Mouse (Mus musculus) intestine, embryonic 15.5 days (tissue): ENCODE results near the gene Cep97. TPM values are rescaled to one million over a fixed set of nuclear protein-coding genes. Genes with fewer than 3 reads are reported as not detected.
"Not testable (repeated sequence)": the region's sequence is repeated elsewhere in the genome, so short reads cannot be mapped to it uniquely, and the experiment has no call there.

Source experiments
- ATAC-seq: fragments of 200-750 bp; cut with Nextera tagmentation; 2 replicates; pipeline ENCODE4 v1.8.0; 2017; ENCODE audit warnings: moderate TSS enrichment, moderate library complexity
- H3K27ac ChIP-seq: fragments of 300-500 bp; sonication (generic); 2 replicates; pipeline ENCODE4 v1.5.1; 2015; ENCODE audit warnings: mild to moderate bottlenecking, inconsistent platforms
- H3K27me3 ChIP-seq: fragments of 300-500 bp; sonication (generic); replicated peaks from 2 replicates; pipeline ENCODE4 v1.6.1; 2015; ENCODE audit warnings: inconsistent platforms
- H3K36me3 ChIP-seq: fragments of 300-500 bp; sonication (generic); 2 replicates; pipeline ENCODE4 v1.6.1; 2015; ENCODE audit warnings: inconsistent platforms
- H3K4me1 ChIP-seq: fragments of 300-500 bp; sonication (generic); replicated peaks from 2 replicates; pipeline ENCODE4 v1.6.1; 2015; ENCODE audit warnings: inconsistent platforms
- H3K4me2 ChIP-seq: fragments of 300-500 bp; sonication (generic); replicated peaks from 2 replicates; pipeline ENCODE4 v1.6.1; 2015; ENCODE audit warnings: mild to moderate bottlenecking, inconsistent platforms
- H3K4me3 ChIP-seq: fragments of 300-500 bp; sonication (generic); replicated peaks from 2 replicates; pipeline ENCODE4 v1.5.1; 2015; ENCODE audit warnings: inconsistent platforms
- H3K9ac ChIP-seq: fragments of 300-500 bp; sonication (generic); 2 replicates; pipeline ENCODE4 v1.6.1; 2015; ENCODE audit warnings: inconsistent platforms
- H3K9me3 ChIP-seq: fragments of 300-500 bp; sonication (generic); 2 replicates; pipeline ENCODE4 v1.6.1; 2016; ENCODE audit warnings: inconsistent platforms
- WGBS: fragments of 180-500 bp; shearing (Covaris S2); methylation state at CpG from one replicate; pipeline ENCODE4 v1.1.7; 2015; 5-methylcytosine and 5-hydroxymethylcytosine counted together
- polyA plus RNA-seq: library from polyadenylated mRNA; unstranded; fragments of >200 nt; fragmentation: Nextera tagmentation; extraction: Ambion mirVana; gene quantifications from 2 replicates; pipeline ENCODE4 v1.2.1, GENCODE M21; 2015

Gene Cep97
- polyA plus RNA-seq, 1 experiment from 2014 or later = 6.7 TPM

DNA sequence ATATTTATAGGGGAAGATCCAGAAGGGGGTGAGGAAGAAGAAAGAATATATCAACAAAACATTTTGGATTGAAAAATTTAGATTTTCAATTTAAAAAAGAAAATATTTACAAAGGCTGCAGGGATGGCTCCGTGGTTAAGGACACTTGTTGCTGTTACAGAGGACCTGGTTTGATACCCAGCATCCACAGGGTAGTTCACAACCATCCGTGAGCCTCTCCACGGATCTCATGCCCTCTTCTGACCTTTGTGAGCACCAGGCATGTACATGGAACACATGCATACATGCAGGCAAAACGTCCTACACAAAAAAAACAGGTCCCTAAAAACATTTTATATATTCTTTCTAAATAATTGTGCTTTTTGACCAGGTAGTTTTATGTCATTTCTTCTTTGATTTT, 70.8 kb downstream of the Cep97 start:
- H3K36me3 ChIP-seq = no peaks in the 10 kb centered on the region
- H3K9me3 ChIP-seq = no peaks in the 10 kb centered on the region
- H3K27ac ChIP-seq = no peak overlapping the region
- WGBS = 57% methylated on average over 4 of the region's 4 CpGs
- no peaks in the 10 kb centered on the region for H3K4me1 ChIP-seq
- no peak overlapping the region for H3K9ac ChIP-seq
- ATAC-seq = no peak
- H3K27me3 ChIP-seq = no peaks in the 10 kb centered on the region
- H3K4me2 ChIP-seq = no peak overlapping the region
- H3K4me3 ChIP-seq = no peak overlapping the region

DNA sequence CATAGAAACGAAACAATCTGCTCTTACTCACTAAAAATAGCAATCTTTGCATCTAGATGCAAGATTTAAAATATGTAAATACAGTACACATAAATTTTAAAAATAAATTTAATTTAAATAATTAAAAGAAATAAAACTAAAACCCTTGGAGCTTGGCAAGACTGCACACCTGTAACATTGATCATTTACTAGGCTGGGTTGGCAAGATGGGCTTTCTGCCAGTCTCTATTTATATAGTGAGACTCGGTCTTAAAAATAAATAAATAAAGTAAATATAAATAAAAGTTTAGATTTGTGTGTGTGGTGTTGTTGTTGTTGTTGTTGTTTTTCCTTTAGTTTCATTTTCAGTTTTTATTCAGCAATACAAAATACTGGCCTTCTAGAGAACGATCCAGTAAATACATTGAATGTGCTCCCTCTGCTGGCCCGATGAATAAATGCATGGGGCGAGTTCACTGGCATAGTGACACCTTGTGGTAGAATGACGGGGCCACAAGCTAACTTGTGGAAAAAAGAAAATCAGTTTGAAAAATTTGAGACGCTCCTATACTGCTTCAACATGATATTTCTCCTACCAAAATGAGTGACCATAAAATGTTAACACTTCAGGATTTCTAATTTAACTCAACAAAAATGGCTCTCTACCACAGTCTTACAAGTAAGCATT, 71.4 kb downstream of the Cep97 start:
- Histone ChIP-seq H3K27me3 (no peaks in the 10 kb centered on the region), H3K36me3 (no peaks in the 10 kb centered on the region), H3K4me1 (no peaks in the 10 kb centered on the region), H3K4me2 (no peak overlapping the region), H3K27ac (no peak overlapping the region), H3K4me3 (no peak overlapping the region), H3K9me3 (no peaks in the 10 kb centered on the region), H3K9ac (no peak overlapping the region)
- WGBS = 24% methylated on average over 7 of the region's 7 CpGs
- peak; percentile 39; the same call in 1 of the 2 replicates for ATAC-seq

DNA sequence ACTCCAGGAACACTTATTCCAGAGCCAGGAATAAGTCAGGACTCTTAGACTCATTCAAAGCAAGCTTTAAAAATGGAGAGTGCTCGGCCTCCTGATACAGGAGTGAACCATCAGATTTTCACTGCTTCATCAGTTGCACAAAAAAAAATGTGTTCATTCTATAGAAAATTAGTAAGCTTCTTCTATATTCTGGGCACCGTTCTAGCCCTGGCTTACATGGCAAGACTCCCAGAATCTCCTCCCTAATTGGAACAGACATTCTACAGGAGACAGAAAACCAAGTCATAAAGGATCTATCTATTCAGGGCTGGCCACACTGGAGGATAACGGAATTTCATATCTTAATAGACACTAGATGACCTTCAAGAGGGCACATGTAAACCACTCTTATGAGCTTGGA, 73.6 kb downstream of the Cep97 start:
- Histone ChIP-seq H3K36me3 (no peaks in the 10 kb centered on the region), H3K4me2 (no peak overlapping the region), H3K4me3 (no peak overlapping the region), H3K9me3 (0 out of 2 replicates have a peak, but pooled peaks cover 3% of the 10 kb centered on the region), H3K27ac (no peak overlapping the region), H3K27me3 (no peaks in the 10 kb centered on the region), H3K9ac (no peak overlapping the region), H3K4me1 (no peaks in the 10 kb centered on the region)
- 82% methylated on average over 3 of the region's 3 CpGs for WGBS
- no peak for ATAC-seq

DNA sequence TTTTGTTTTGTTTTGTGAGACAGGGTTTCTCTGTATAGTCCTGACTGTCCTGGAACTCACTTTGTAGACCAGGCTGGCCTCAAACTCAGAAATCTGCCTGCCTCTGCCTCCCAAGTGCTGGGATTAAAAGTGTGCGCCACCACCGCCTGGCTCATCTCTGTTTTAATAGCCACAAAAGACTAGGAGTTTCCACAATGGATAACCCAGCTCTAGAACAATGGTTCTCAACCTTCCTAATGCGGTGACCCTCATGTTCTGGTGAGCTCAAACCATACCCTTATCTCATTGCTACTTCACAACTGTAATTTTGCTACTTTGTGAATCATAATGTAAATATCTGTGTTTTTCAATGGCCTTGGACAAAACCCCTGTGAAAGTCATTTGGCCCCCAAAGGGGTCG, 75.2 kb downstream of the Cep97 start:
- not testable (repeated sequence) for H3K9me3 ChIP-seq, H3K27me3 ChIP-seq, H3K36me3 ChIP-seq, H3K9ac ChIP-seq, H3K4me3 ChIP-seq, H3K27ac ChIP-seq, H3K4me2 ChIP-seq, ATAC-seq, H3K4me1 ChIP-seq
- 88% methylated on average over 4 of the region's 4 CpGs for WGBS

DNA sequence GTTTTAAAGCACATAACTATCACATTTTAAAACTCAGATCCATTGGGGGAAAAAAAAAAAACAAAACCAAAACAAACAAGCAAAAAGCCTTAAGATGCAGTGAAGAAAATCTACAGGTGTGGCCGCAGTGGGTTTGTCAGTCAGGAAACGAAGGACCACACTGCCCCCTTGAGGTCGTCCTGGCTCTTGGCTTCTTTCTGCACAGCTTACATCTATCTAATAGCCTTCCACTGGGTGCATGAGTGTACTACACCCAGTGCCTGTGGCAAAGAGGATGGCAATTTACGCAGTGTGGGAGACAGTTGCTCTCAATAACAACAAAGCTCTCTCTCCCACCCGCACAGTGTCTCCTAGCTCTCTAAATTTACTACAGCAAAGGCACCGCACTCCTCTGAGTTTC, 76.2 kb downstream of the Cep97 start:
- ATAC-seq = peak; percentile 59

DNA sequence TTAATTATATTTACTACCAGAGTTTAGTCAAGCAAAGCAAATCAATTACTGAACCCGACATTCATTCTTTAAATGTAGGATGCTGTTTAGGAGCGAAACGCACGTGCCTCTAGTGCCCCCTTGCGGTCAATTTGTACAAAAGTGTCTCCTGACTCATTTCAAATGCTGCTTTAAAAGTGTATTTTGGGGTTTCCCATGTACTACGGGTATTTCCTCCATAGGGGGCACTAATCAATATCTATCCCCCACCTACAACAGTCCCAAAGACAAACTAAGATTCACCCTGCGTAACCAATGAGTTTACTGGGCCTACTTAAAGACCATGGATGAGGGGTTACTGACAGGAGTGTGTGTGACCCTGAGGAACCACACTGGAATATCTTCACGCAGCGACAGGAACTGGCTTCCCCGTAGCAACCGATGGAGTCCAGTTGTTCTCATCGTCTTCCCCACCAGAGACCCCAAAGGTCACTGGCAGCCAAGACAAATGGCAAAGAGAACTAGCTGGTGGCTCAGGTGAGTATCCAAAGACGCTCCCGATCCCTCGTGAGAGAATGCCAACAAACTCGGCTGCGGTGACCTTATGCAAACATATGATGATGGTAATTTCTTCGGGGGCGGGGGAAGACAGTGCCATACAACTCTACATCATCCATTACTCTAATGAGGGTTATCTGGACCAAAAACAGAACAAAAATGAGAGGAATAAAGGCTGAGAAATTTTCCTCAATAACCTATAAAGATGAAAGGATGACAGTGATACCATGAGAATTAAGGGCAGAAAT, 81.5 kb downstream of the Cep97 start:
- H3K4me1 ChIP-seq = no peaks in the 10 kb centered on the region
- no peak overlapping the region for H3K4me3 ChIP-seq
- no peak overlapping the region for H3K9ac ChIP-seq
- peak; percentile 71 for ATAC-seq
- no peak overlapping the region for H3K27ac ChIP-seq
- H3K36me3 ChIP-seq = no peaks in the 10 kb centered on the region
- 0 out of 2 replicates have a peak, but pooled peaks cover 3% of the 10 kb centered on the region for H3K9me3 ChIP-seq
- 52% methylated on average over 19 of the region's 19 CpGs for WGBS
- H3K27me3 ChIP-seq = no peaks in the 10 kb centered on the region
- H3K4me2 ChIP-seq = no peak overlapping the region

More for the DNA sequence above, 76.2 kb downstream of the Cep97 start:
- H3K4me2 ChIP-seq = no peak overlapping the region
- no peak overlapping the region for H3K4me3 ChIP-seq
- H3K27ac ChIP-seq = no peak overlapping the region
- no peaks in the 10 kb centered on the region for H3K36me3 ChIP-seq
- no peaks in the 10 kb centered on the region for H3K4me1 ChIP-seq
- no peak overlapping the region for H3K9ac ChIP-seq
- WGBS = 60% methylated on average over 6 of the region's 6 CpGs
- 0 out of 2 replicates have a peak, but pooled peaks cover 3% of the 10 kb centered on the region for H3K9me3 ChIP-seq
- no peaks in the 10 kb centered on the region for H3K27me3 ChIP-seq

DNA sequence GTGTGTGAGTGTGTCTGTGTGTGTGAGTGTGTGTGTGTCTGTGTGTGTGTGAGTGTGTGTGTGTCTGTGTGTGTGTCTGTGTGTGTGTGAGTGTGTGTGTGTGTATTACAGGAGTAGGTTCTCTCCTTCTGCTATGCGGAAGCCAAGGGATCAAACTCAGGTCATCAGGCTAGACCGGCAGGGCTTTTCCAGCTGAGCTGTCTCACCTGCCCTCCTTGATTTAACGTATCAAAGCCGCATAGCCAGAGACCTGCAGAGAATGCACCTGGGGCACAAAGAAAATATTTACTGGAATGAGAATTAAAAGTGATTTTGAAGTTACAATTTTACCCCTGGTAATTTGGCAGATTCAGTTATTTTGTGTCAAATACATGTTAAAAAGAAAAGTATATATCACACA, 82.1 kb downstream of the Cep97 start:
- no peaks in the 10 kb centered on the region for H3K4me1 ChIP-seq
- H3K27me3 ChIP-seq = no peaks in the 10 kb centered on the region
- ATAC-seq = 0 out of 2 replicates have a peak, but pooled peaks have one; percentile 45
- H3K36me3 ChIP-seq = no peaks in the 10 kb centered on the region
- no peak overlapping the region for H3K27ac ChIP-seq
- H3K4me3 ChIP-seq = no peak overlapping the region
- H3K4me2 ChIP-seq = no peak overlapping the region
- 0 out of 2 replicates have a peak, but pooled peaks cover 3% of the 10 kb centered on the region for H3K9me3 ChIP-seq
- H3K9ac ChIP-seq = no peak overlapping the region
- 39% methylated on average over 4 of the region's 4 CpGs for WGBS

DNA sequence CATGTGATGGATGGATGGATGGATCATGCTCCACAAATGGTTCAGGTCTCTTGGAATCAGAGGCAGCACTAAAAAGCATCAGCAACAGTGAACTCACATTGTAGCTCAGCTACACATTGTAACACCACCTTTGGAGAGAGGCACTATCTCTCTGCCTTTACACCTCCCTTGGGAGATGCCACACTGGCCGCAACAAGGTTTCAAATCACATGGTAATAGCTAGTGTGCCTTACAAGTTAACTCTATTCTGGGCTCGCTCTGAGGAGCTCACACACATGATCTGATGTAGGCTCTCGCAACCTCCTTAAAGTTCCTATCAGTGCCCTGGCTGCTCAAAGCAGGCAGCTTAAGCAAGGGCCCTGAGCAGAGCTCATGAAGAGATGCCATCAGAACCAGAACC, 84.2 kb downstream of the Cep97 start:
- H3K9ac ChIP-seq = no peak overlapping the region
- no peak overlapping the region for H3K4me3 ChIP-seq
- ATAC-seq = no peak
- H3K36me3 ChIP-seq = no peaks in the 10 kb centered on the region
- H3K4me2 ChIP-seq = no peak overlapping the region
- H3K27ac ChIP-seq = no peak overlapping the region
- H3K4me1 ChIP-seq = no peaks in the 10 kb centered on the region
- no peaks in the 10 kb centered on the region for H3K27me3 ChIP-seq
- WGBS = 94% methylated on average over 3 of the region's 3 CpGs
- H3K9me3 ChIP-seq = no peaks in the 10 kb centered on the region

Other genes starting within 250 kb of the Cep97 start
- gene Nfkbiz, start 96.0 kb downstream of the Cep97 start, polyA plus RNA-seq = 8.7 and 8.8 TPM in 2 replicates
- 1.3 and 1.5 TPM in 2 replicates for gene Nxpe3, start 39.6 kb downstream of the Cep97 start, polyA plus RNA-seq
- gene Rpl24, start 31.4 kb upstream of the Cep97 start, polyA plus RNA-seq = 692 and 790 TPM in 2 replicates
- gene Zbtb11, start 39.0 kb upstream of the Cep97 start, polyA plus RNA-seq = 14.2 and 15.3 TPM in 2 replicates
- 189 and 209 TPM in 2 replicates for gene Pcnp, start 94.9 kb upstream of the Cep97 start, polyA plus RNA-seq
- 26.4 and 32.3 TPM in 2 replicates for gene Trmt10c, start 103.0 kb upstream of the Cep97 start, polyA plus RNA-seq
- 21.3 and 21.6 TPM in 2 replicates for gene Senp7, start 113.5 kb upstream of the Cep97 start, polyA plus RNA-seq